8 mouse cellular contexts compared by ENCODE assay signal in the genomic region with DNA sequence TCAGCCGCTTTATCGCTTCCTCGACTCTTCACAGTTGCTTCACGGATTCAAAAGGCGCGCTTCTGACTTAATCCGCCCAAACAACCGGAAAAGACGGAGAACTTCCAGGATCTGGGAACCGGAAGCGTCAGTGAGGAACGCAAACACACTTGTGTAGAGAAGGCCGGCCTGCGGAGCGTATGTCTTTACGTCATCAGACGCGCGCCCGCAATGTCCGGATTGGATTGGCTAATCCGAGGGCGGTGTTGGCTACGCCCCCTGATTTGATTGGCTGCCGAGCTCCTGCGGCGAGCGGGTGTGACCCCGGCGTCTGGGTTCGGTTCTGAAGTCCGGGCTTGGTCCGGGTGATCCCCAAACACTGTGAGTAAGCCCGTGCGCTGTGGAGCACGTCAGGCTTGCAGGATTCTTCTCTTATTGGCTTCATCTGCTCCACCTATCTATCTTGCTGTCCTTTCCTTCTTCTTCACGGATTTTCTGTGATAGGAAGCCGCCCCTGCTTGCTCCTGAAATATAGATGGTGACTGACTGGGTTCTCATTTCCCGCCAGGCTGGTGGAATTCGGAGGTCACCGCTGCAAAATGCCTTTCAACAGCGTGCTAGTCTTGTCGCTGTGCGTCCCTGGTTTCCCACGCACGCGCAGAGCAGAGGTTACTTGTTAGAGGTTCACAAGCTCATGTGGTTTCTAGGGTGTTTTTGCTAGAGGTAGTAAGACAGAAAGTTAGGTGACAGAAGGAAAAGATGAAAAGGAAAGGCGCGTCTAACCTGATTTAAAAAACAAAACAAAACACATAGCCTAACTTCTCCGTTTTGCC. TPM values are rescaled to one million over a fixed set of nuclear protein-coding genes. Genes with fewer than 3 reads are reported as not detected.
DNase-seq lines count a peak whose midpoint lies in the region; ATAC-seq lines count a peak whose summit lies in the region.

A gene (plus strand): TSS at position 266 of the 812 bp plus-strand sequence.
A gene (minus strand): TSS at position 628 of the 812 bp plus-strand sequence.

- peaks cover 11% of the 10 kb centered on the region for H3K4me1 ChIP-seq in hindbrain, embryonic 16.5 days (ENCODE audit: control insufficient read depth, insufficient read depth, low read depth, low read length)

- peaks cover 19% of the 10 kb centered on the region for H3K79me2 ChIP-seq in macrophage (ENCODE audit: inconsistent target)

- H3K27me3 ChIP-seq in hindbrain, embryonic 16.5 days (replicated peaks; ENCODE audit: control insufficient read depth, insufficient read depth, low read length): no peaks in the 10 kb centered on the region

- no peaks in the 10 kb centered on the region for H3K9me3 ChIP-seq in hindbrain, embryonic 16.5 days (ENCODE audit: control insufficient read depth, low read length)

- peak within 1 kb of the TSS; percentile 79 for H3K9ac ChIP-seq in hindbrain, embryonic 16.5 days (ENCODE audit: low read depth, low read length)

- peak within 1 kb of the TSS; percentile 54 for H3K4me3 ChIP-seq in hindbrain, embryonic 16.5 days (ENCODE audit: low read length)
- peak within 1 kb of the TSS; percentile 87 for H3K4me3 ChIP-seq in macrophage (ENCODE audit: inconsistent target)

- WGBS in hindbrain, embryonic 16.5 days: under 1% methylated on average over 50 of the region's 50 CpGs
- under 1% methylated on average over 50 of the region's 50 CpGs for WGBS in macrophage (ENCODE audit: missing documents)

- ATAC-seq in hindbrain, embryonic 16.5 days: peak; percentile 100

- peak within 1 kb of the TSS; percentile 95 for H3K27ac ChIP-seq in hindbrain, embryonic 16.5 days (ENCODE audit: low read depth, low read length)
- H3K27ac ChIP-seq in macrophage: peak within 1 kb of the TSS; percentile 81

- H3K36me3 ChIP-seq in hindbrain, embryonic 16.5 days (ENCODE audit: control insufficient read depth, insufficient read depth, low read length): no peaks in the 10 kb centered on the region; the same call in 1 of the 2 replicates
- peaks cover 2% of the 10 kb centered on the region for H3K36me3 ChIP-seq in macrophage (ENCODE audit: inconsistent target)

- H3K4me2 ChIP-seq in hindbrain, embryonic 16.5 days (ENCODE audit: low read length): peak within 1 kb of the TSS; percentile 90

- DNase-seq in WW6 (ENCODE audit: low read depth, low spot score): peak; percentile 93
- DNase-seq in cerebellum, postnatal 4 days (ENCODE audit: low spot score in 2 of 2): peak; percentile 94 to 97
- DNase-seq in gastrocnemius, adult 18-20 months (ENCODE audit: low spot score): peak; percentile 99
- peak; percentile 99 for DNase-seq in left cerebral cortex, adult 18-20 months (ENCODE audit: low spot score in 2 of 2)
- DNase-seq in right cerebral cortex, adult 18-20 months: peak; percentile 100
- peak; percentile 95 for DNase-seq in urinary bladder, postnatal 10 days (ENCODE audit: low spot score)

RNA-seq across cellular contexts. Expression of the first gene that starts in this region (rescaled TPM):
- total RNA-seq in gastrocnemius, adult 18-20 months (2021): 10 to 100 TPM; 67.0 to 84.2 TPM
- polyA plus RNA-seq in hindbrain, embryonic 16.5 days (2015; fragmentation: Nextera tagmentation; extraction: Ambion mirVana): 24.3 and 26.2 TPM in 2 replicates
- total RNA-seq in left cerebral cortex, adult 18-20 months (2021): 10 to 100 TPM; 38.8 to 42.1 TPM
- 10 to 100 TPM in 16 of 26 experiments, 1 to 10 TPM in 10; 1.4 to 24.1 (median 13.8) TPM for total RNA-seq in macrophage (2018; cell fraction: chromatin; rRNA removed)
- 10 to 100 TPM; 13.1 to 24.4 (median 19.1) TPM for total RNA-seq in macrophage (2018; cell fraction: cytosol; rRNA removed)
- total RNA-seq in macrophage (2018; cell fraction: nucleus; rRNA removed): 10 to 100 TPM in 18 of 26 experiments, 1 to 10 TPM in 8; 6.2 to 25.2 (median 13.2) TPM
- 17.0 to 24.0 TPM (median 19.8 TPM) in 3 replicates for polyA plus RNA-seq in macrophage (2018)

RNA-seq across cellular contexts. Expression of the second gene that starts in this region (rescaled TPM):
- 1 to 10 TPM; 3.6 TPM for total RNA-seq in gastrocnemius, adult 18-20 months (2021)
- polyA plus RNA-seq in hindbrain, embryonic 16.5 days (2015; fragmentation: Nextera tagmentation; extraction: Ambion mirVana): 10.9 and 12.1 TPM in 2 replicates
- 1 to 10 TPM; 3.3 to 3.9 TPM for total RNA-seq in left cerebral cortex, adult 18-20 months (2021)
- 1 to 10 TPM in 18 of 26 experiments, under 1 TPM in 3, not detected in 5; 0.33 to 4.2 (median 2.2) TPM for total RNA-seq in macrophage (2018; cell fraction: chromatin; rRNA removed)
- total RNA-seq in macrophage (2018; cell fraction: cytosol; rRNA removed): 1 to 10 TPM; 1.1 to 4.1 (median 2.5) TPM
- total RNA-seq in macrophage (2018; cell fraction: nucleus; rRNA removed): 1 to 10 TPM in 19 of 26 experiments, under 1 TPM in 5, not detected in 2; 0.47 to 7.4 (median 1.8) TPM
- polyA plus RNA-seq in macrophage (2018): 1.1 to 7.5 TPM (median 6.7 TPM) in 3 replicates

Comparison
In these comparisons a context has a peak if more than half of its experiments do, and no peak if none do; other contexts are left out.
1. Peak in every context shown above with its lines: DNase-seq, ATAC-seq, H3K4me3 ChIP-seq and H3K27ac ChIP-seq.